Mouse (Mus musculus) mouse embryonic stem cell (cell line): ENCODE data around the gene Clpb.

ENCODE experiments used
- in situ Hi-C, 2 experiments: fragments of 300-500 bp; cut with MboI; formaldehyde crosslinking; loops; 1 replicate in 1 of 2; 3 replicates in 1 of 2; pipeline ENCODE4 v1.14.3; 2019 to 2020; ENCODE audit warnings: low sequenced_read_pairs in 2 of 2, low pct_unique_long_range_greater_than_20kb in 1 of 2, mixed read lengths in 1 of 2; ENCODE audit not compliant: unreplicated experiment in 1 of 2

The Clpb gene

GRCm38 (mm10) chr7:101700296-101700695, 36.9 kb downstream of the Clpb start:
- in situ Hi-C loops: no loop called here

DNA sequence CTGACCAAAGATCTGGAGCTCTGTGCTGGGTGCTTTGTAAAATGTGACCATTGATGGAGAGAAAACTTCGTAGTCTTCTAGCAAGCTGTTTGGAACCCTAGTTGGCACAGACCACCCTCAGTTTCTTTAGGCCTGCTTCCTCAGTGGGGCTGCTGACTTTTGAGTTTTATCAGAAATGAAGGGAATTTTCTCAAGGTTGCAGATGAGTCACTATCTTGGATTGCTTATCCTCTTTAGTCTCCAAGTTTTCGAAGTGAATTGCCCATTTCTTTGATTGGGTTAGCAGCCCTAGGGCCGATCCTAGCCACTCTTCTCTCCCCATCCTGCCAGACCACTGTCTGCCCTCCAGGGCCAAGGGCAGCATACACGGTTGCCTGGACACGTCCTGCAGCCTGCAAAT, 39.3 kb downstream of the Clpb start:
- in situ Hi-C loops: no loop called here

DNA sequence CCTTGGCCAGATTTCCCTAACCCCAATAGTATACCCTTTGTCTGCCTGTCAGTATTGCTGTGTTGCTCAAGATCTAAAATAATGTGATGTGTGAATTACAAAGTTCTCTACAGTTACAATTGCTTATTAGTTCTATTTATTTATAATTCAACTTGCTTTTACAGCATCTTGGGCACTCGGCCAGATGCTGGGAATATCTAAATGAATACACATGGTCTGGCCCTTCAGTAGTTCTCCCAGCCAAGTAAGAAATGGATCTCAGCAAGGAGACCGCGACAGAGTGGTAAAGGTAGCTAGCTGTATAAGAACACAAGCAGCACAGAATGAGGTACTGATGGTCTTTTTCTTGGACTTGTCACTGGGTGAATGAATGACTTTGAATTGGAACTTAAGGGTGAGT, 46.2 kb downstream of the Clpb start:
- in situ Hi-C loops: no loop called here

- in situ Hi-C loops: no loop called here
Observed at GRCm38 (mm10) chr7:101710236-101710635, 46.8 kb downstream of the Clpb start.

GRCm38 (mm10) chr7:101713828-101714400, 50.5 kb downstream of the Clpb start:
- in situ Hi-C loops: no loop called here

DNA sequence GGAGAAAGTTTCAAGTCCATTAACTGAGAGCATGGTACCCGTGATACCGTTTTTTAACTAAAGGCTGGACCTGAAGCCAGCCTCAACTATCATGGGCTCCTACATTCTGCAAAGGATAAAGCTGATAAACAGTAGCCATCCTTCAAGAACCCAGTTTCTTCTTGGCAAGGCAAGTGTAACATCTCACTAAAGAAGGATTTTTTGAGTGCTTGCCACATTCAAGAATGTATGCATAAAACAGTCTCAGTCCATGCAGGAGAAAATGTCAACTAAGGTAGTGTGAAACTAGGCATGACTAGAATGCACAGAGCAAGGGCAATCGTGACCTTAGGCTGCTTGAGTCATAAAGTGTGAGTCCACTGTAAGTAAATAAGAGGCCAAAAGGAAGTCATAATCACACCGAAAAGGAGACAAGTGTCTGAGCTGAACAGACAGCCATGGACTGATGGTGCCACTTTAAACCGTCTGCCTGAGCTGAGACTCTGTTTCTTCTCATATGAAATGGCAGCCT, 51.7 kb downstream of the Clpb start:
- in situ Hi-C loops: no loop called here

GRCm38 (mm10) chr7:101720356-101720755, 56.9 kb downstream of the Clpb start:
- in situ Hi-C loops: no loop called here

DNA sequence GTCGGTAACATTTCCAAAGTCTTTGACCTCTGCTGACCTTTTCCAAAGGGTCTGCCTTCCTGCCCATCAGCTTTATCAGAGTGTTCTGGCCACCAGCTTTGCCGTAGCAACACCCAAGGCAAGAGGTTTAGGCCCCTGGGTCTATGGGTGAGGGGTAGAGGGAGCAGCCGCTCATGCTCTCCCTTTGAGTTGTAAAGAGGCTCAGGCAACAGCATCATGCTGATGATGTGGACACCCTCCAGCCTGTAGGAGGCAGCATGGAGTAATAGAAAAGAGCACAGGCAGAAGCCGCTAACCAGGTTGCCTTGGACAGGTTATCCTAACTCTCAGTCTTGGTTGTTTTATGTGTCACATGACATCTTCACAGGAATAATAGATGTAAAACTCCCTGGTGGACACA, 61.6 kb downstream of the Clpb start:
- in situ Hi-C loops: no loop called here

DNA sequence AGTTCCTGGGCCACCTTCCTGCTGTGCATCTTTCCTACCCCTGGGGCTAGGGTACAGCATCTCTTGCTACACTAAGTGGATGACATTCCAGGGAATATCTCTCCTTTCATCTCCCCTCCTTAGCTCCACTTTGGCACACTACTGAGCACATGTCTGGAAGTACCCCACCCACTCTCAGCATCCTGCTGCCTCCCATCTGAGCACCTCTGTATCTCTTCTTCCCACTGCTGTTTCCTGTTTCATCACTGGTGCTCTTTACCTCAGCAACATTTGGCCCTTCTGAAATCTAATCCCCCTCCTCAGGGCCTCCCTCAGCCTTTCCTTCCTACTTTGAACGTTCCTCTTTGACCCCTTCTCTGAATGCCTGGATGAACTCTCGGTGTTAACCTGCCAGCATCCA, 63.5 kb downstream of the Clpb start:
- in situ Hi-C loops: no loop called here

GRCm38 (mm10) chr7:101732096-101732495, 68.7 kb downstream of the Clpb start:
- in situ Hi-C loops: no loop called here

GRCm38 (mm10) chr7:101733042-101733441, 69.6 kb downstream of the Clpb start:
- in situ Hi-C loops: no loop called here

DNA sequence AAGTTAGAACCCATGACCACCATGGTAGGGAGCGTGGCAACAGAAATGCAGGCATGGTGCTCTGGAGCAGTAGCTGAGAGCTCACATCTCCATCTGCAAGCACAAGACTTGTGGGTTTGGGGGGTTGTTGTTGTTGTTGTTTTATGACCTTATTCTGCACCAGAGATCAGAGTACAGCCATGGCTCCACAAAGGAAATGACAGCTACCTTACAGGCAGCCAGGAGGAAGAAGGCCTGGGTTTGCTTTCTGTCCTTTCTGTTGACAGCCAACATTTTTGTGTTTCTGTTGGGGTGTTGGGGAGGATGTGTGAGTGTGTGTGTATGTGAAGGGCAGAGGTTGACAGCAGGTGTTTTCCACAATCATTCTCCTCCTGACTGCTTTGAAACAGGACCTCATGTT, 71.9 kb downstream of the Clpb start:
- in situ Hi-C loops: no loop called here

GRCm38 (mm10) chr7:101737735-101738134, 74.3 kb downstream of the Clpb start:
- in situ Hi-C loops: no loop called here

DNA sequence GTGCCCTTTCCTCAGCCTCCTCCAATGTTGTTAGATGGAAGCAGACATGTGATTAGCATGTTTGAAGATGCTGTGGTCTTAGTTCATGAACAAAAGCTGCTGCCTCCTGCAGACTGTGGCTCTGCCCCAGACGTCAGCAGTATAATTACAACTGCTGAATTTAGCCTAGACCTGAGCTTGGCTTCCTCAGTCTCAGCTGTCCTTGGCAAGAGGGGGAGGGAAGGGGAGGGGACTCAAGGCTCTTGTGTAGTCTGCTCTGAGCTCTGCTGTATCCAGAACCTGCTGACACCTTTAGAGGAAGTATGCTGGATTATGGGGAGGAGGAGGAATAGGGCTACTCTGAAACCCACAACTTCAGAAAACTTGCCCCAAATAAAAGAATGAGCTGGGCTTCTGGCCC, 76.2 kb downstream of the Clpb start:
- in situ Hi-C loops: no loop called here

DNA sequence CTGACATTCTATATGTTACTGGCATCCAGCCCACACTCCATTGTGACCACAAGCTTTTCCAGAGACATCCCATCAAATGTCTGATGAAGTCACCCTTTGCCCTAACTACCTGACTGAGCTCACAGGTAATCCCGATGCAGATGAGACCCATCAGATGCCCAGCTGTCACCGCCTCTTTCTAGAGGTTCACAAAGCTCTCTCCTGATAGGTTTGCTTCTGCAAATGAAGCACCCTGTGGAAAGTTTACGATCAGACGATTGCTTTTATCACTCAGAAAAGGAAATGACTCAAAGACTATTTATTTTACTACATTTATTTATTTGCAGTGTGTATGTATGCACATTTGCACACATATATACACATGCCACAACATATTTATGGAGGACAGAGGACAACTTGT, 80.1 kb downstream of the Clpb start:
- in situ Hi-C loops: no loop called here

- in situ Hi-C loops: no loop called here
Observed at GRCm38 (mm10) chr7:101746559-101747334, 83.3 kb downstream of the Clpb start.

DNA sequence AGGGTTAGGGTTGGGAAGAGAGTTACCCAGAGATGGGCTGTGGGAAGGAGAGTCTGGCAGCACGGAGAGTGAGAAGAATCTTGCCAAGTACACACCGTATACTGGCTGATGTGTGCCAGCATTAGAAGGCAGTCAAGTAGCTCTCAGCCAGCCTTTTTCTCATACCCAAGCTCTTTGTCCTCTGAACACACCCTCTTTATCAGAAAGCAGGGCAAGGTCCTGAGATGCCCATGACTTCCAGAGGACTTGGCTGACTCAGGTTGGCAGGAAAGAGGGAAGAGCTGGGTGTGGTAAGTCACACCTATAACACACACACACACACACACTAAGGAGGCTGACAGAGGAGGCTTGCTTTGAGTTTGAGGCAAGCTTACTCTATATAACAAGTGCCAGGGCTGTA, 86.8 kb downstream of the Clpb start:
- in situ Hi-C loops: no loop called here

DNA sequence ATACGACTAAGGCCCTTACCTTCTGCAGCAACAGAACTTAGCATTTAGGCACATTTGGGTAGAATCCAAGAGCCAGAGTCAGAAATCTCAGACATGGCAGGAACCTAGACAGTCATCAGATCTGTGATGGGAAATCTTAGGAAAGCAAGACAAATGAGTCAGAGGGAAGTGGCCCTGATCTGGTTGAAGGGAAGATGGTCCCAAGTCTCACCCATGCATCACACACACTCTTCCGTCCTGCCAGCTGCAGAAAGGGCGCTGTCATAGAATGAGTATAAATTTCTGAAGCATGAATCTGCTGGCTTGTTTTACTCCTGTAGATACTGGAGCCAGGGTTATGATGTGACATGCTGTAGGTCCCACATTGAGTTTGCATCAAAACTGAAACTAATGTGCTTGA, 88.9 kb downstream of the Clpb start:
- in situ Hi-C loops: no loop called here

GRCm38 (mm10) chr7:101753492-101753891, 90.1 kb downstream of the Clpb start:
- in situ Hi-C loops: no loop called here

DNA sequence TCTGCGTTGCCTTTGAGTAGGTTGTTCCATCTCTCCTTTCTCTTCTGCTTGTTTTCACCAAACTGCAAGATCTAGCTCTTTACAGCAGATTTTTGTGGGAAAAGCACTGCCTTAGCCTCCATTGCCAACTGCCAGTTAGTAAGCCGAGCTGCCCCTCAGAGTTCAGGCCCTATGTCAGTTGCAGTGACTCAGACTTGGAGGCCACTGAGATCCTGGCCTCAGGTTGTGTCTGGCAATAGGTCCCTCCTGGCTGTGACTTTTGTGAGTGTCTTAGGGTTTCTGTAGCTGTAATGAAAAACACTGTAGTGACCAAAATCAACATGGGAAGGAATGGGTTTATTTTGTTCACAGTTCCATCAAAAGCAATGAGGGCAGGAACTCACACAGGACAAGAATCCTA, 91.0 kb downstream of the Clpb start:
- in situ Hi-C loops: no loop called here
